Mouse (Mus musculus): ENCODE results near the gene Hist1h1t.

DNA sequence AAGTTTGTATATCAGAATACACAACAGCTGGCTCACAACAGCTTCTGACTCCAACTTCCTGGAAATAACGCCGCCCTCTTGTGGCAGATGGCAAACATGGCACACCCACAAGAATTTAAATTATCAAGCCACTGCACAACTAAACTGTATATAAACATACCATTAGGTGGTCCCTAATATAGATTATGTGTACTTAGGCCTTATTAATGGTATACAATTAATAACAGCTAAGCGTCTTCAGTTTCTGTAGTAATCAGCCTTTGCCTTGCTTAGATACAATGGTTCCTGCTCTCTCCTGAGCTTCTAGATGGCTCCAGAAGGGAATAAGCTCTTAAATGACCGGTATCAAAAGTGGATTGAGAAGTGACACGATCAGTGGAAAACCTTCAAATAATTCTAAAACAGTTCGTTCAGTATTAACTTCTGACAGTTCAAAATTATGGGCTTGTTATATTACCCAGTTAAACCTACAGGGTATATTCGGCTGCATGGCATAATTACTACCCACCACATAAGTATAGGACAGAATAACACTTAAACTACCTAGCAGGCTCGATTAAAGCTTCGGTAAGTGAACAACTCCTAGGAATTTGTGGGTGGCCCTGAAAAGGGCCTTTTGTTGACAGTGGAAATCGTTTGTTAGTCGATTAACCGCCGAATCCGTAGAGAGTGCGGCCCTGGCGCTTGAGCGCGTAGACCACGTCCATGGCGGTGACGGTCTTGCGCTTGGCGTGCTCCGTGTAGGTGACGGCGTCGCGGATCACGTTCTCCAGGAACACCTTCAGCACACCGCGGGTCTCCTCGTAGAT is 2.1 kb downstream of the Hist1h1t start:
- TF ChIP-seq POLR2A (IDR thresholded peaks at IDR 0.05; ENCODE audit: insufficient read depth, low read length): no peak
- no peak for TF ChIP-seq EP300 (IDR thresholded peaks at IDR 0.05; ENCODE audit: insufficient read depth, low read depth, low read length)

Data from ES-Bruce4 (cell line).